Mouse (Mus musculus) lung, adult 2 months (tissue): ENCODE results near the gene Dusp1.

ENCODE experiments used
- CTCF ChIP-seq: fragments of 200-500 bp; IDR thresholded peaks from 2 replicates; pipeline ENCODE4 v1.5.1; 2011; ENCODE audit warnings: mild to moderate bottlenecking, low read length, control low read depth; ENCODE audit not compliant: insufficient read depth
- POLR2A ChIP-seq: fragments of 200-500 bp; IDR thresholded peaks from 2 replicates; pipeline ENCODE4 v1.6.1; 2011; ENCODE audit warnings: low read depth, mild to moderate bottlenecking, control low read depth, low read length, borderline replicate concordance; ENCODE audit errors: extremely low read depth

GRCm38 (mm10) chr17:26598845-26599244, 36.9 kb upstream of the Dusp1 start:
- TF ChIP-seq CTCF (no peak), POLR2A (no peak)
